Mouse (Mus musculus): ENCODE data around the gene Fasn. TPM values are rescaled to one million over a fixed set of nuclear protein-coding genes. Genes with fewer than 3 reads are reported as not detected.

Gene Fasn
- 110 TPM for total RNA-seq (2023)

DNA sequence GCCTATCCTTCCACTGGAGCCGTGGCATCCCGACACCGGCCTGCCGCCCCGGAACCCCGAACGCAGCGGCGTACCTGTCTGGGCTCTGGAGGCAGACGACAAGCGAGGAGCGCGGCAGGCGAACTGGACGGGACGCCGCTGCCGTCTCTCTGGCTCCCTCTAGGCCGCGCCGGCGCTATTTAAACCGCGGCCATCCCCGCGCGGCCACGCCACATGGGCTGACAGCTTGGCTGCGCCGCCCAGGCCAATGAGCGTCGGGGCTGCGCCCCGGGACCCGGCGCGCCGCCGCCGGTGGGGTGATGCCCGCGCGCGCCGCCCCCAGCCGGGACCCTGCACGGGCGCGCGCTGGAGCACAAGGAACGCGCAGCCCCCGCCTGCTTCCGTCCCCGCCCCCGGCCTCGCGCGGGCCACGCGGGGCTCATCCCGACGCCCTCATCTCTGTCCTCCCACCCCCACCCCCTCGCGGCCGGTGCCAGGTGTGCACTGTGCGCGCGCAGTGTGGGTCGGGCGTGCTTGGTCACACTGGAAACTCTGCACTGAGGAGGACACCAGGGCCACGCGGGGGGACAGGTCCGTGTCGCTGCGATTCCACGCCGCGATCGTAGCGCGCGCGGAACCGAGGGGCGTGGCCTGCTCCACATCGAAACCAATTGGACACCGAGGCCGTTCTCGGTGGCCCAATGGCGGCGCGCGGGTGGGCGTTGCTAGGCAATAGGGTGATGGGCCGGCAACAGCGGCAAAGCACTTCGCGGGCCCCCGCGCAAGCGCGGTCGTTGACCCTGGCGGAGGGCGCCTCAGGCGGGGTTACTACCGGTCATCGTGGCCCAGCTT lies at the start of gene Fasn:
TSS of gene Fasn (minus strand) at position 592 of the 831 bp plus-strand sequence.

DNA sequence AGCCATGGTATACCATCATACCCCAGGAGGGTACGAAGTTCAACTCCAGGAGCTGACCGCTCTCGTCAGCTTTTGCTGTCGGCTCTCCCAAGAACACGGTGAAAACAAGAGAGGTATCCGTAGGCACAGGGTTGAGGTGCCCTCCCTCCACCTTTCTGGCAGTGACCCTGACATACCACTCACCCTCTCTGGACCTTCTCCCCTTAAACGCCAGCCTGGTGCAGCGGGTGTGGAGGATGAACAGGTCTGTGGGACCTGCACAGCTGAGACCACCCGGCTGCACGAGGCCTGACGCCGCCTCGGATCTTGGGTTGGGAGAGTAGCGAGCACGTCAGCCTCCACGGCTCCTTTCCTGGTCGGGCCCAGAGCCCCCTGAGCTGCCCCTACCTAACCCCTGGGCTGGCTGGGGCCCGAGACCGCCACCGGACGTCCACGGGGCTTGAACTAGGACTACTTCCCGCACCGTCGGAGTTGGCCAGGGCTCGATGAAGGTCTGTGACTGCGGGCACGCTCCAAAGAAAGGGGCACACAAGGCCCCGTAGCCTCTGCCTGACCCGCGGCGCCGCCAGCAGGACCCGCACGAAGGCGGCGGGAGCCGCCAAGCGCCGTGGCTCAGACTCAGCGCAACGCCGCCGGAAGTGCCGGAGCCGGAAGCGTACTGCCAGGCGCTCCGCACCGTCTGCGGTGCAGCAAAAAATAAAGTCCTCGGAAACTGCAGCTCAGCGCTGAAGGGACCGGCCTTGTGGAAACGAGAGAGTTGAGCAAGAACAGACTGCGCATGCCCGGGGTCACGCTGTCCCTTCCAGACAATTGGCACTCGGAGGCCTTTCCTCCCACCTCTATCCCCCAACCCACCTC lies 28.4 kb downstream of the Fasn start, which contains the start of gene Dus1l:
TSS of gene Dus1l (minus strand) at position 648 of the 858 bp plus-strand sequence.

DNA sequence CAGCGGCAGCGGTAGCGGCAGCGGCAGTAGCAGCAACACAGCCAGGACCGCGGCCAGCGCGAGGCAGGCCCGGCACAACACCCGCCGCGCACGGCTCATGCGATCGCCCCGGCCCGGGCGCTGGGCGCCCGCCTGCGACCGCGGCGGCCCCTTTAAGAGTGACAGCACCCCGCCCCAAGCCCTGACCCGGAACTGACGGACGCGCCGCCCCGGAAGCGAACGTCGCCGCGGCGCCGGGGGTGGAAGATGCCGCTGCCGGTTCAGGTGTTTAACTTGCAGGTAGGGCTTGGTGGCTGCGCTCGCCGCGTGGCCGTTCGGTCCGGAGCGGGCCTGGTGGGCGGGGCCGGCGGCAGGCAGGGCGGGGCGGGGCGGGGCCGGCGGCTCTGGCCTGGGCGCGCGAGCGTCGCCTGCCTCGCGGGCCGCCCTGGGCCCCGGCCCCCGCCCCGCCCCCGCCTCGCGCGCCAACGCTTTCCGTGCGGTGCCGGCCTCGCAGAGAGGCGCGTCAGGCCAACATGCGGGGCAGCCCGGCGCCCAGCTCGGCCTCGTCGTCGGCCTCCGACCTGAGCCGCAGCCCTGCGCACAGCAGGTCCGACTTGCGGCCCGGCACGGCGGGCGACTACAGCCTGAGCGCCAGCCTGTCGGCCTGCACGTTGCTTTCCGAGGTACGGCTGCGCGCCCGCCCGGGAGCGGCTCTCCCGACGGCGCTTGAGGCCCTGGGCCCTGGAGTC lies 40.1 kb downstream of the Fasn start, which contains the start of the genes Rfng and Gps1:
TSS of gene Rfng (minus strand) at position 144 of the 728 bp plus-strand sequence.
TSS of gene Gps1 (plus strand) at position 209 of the 728 bp plus-strand sequence.

GRCm38 (mm10) chr11:120762672-120763041 lies 61.7 kb downstream of the Fasn start, which contains the start of gene Hmga1b:
Gene Hmga1b, plus strand, starts transcription at chr11:120762794.

Other genes starting within 250 kb of the Fasn start
- gene Arhgdia, start 242.9 kb downstream of the Fasn start, total RNA-seq (2023) = 371 TPM
- 93.3 TPM for gene Alyref, start 226.2 kb downstream of the Fasn start, total RNA-seq (2023)
- 84.8 TPM for gene Anapc11, start 226.1 kb downstream of the Fasn start, total RNA-seq (2023)
- gene Npb, start 216.1 kb downstream of the Fasn start, total RNA-seq (2023) = 3.2 TPM
- 121 TPM for gene Pcyt2, start 206.6 kb downstream of the Fasn start, total RNA-seq (2023)
- gene Sirt7, start 199.3 kb downstream of the Fasn start, total RNA-seq (2023) = 126 TPM
- 28.8 TPM for gene Mafg, start 190.9 kb downstream of the Fasn start, total RNA-seq (2023)
- gene Pycr1, start 180.8 kb downstream of the Fasn start, total RNA-seq (2023) = 1.9 TPM
- not detected for gene Myadml2, start 176.4 kb downstream of the Fasn start, total RNA-seq (2023)
- not detected for gene Notum, start 163.4 kb downstream of the Fasn start, total RNA-seq (2023)
- 104 TPM for gene Aspscr1, start 151.6 kb downstream of the Fasn start, total RNA-seq (2023)
- 33.8 TPM for gene Cenpx, start 110.8 kb downstream of the Fasn start, total RNA-seq (2023)
- gene Lrrc45, start 110.6 kb downstream of the Fasn start, total RNA-seq (2023) = 28.8 TPM
- gene Rac3, start 103.1 kb downstream of the Fasn start, total RNA-seq (2023) = 1.7 TPM
- gene Dcxr, start 97.3 kb downstream of the Fasn start, total RNA-seq (2023) = not detected
- not detected for gene Cbr2, start 92.4 kb downstream of the Fasn start, total RNA-seq (2023)
- gene Hmga1b, start 61.8 kb downstream of the Fasn start, total RNA-seq (2023) = 35.1 TPM
- gene Rfng, start 40.3 kb downstream of the Fasn start, total RNA-seq (2023) = 13.1 TPM
- 55.1 TPM for gene Gps1, start 40.3 kb downstream of the Fasn start, total RNA-seq (2023)
- gene Dus1l, start 28.1 kb downstream of the Fasn start, total RNA-seq (2023) = 48.2 TPM
- 0.49 TPM for gene Ccdc57, start 108.3 kb upstream of the Fasn start, total RNA-seq (2023)
- gene Slc16a3, start 123.9 kb upstream of the Fasn start, total RNA-seq (2023) = 2.2 TPM
- gene Csnk1d, start 166.8 kb upstream of the Fasn start, total RNA-seq (2023) = 142 TPM
- 230 TPM for gene Cd7, start 214.9 kb upstream of the Fasn start, total RNA-seq (2023)
- gene Sectm1b, start 239.0 kb upstream of the Fasn start, total RNA-seq (2023) = not detected

Measured in CD8-positive naive resting alpha-beta T cell, adult 57 days (primary cell).